Mouse (Mus musculus) erythroblast, embryonic 14.5 days (primary cell): ENCODE data around the gene Stag2.

Experiments
- GATA1 ChIP-seq: IDR thresholded peaks from 2 replicates; pipeline ENCODE4 v1.6.1; 2012; ENCODE audit warnings: low read length, inconsistent platforms, mixed read lengths
- TAL1 ChIP-seq: IDR thresholded peaks from 3 replicates; pipeline ENCODE4 v1.6.1; 2012; ENCODE audit warnings: low read length, inconsistent platforms, mixed read lengths

DNA sequence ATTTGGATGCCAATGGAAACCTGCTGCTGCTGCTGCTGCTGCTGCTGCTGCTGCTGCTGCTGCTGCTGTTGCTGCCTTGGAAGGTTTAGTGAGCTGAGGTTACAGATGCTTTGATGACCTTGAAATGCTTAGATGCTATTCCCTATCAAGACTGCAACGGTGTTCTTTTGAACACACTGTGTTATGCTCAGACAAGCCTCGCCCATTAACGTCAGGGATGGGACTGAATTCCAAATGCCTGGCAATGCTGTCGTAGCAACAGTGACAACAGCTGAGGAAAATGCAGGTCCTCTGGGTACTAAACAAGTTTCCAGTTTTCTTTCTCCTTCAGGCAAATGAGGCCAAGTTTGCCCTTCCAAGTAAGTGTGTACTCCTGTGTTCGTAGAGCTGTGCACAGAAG lies 171.3 kb downstream of the Stag2 start:
- TF ChIP-seq GATA1 = no peak
- TF ChIP-seq TAL1 = no peak
